Mouse (Mus musculus) fat pad, adult 2 months (tissue): Measurements from ENCODE around the gene Atp1b3.
"Not testable (repeated sequence)": the region's sequence is repeated elsewhere in the genome, so short reads cannot be mapped to it uniquely, and the experiment has no call there.

ENCODE experiments used
- DNase-seq: peaks from one replicate; pipeline ENCODE4 v3.0.0-alpha.2; 2011; ENCODE audit warnings: low read depth, low spot score; ENCODE audit errors: extremely low read depth

The Atp1b3 gene

GRCm38 (mm10) chr9:96364141-96364838, at the start of gene Atp1b3:
Atp1b3 (minus strand) TSS chr9:96364442.
- DNase-seq: no peak

DNA sequence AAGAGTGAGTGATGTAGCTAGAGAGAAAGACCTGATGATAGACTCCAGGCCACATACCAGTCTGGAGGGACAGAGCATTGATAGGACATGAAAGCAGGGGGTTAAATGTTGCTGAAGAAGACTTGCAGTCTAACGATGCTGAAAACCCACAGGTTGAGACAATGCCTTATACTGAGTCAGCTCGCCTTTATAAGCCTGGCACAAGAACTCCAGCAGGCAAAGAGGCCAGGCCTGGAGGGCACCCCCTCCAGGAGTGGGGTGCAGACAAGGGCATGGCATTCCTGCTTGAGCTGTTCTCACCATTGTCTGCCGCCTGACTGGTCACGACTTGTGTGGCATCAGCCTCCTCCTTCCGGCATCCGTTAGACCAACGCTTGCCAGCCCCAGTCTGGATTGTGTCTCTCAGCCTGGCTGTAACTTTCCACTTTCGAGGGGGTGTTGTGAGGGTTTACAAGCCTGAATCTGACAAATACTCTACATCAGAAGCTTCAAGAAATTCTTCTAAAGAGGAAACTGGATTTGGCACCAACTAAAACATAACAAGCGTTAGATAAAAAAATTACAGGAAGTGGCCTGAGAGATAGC, 48.7 kb upstream of the Atp1b3 start:
- peak; percentile 80 for DNase-seq

DNA sequence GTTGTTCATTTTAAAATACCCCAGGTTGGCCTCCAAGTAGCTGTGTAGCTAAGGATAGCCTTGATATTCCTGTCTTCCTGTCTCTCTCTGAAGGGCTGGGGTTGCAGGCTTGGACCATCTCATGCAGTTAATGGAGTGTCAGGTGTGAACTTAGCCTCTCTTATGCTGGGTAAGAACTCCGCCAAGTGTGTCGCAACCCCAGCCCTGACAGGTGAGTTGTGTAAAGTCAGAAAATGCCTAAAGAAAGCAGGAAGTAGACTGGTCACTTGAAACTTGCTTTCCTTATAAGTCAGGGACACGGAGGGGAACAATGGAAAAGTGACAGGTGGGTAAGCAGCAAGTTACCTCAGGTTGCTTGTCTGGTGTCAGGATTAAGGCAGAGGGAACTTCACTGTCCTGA, 40.1 kb upstream of the Atp1b3 start:
- peak; percentile 90 for DNase-seq

DNA sequence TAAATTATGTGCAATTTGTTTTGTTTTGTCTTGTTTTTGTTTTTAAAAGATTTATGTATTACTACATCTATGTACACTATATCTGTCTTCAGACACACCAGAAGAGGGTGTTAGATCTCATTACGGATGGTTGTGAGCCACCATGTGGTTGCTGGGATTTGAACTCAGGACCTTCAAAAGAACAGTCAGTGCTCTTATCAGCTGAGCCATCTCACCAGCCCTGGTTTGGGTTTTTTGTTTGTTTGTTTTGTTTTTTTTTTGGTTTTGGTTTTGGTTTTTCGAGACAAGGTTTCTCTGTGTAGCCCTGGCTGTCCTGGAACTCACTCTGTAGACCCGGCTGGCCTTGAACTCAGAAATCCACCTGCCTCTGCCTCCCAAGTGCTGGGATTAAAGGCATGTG, 35.7 kb upstream of the Atp1b3 start:
- not testable (repeated sequence) for DNase-seq

DNA sequence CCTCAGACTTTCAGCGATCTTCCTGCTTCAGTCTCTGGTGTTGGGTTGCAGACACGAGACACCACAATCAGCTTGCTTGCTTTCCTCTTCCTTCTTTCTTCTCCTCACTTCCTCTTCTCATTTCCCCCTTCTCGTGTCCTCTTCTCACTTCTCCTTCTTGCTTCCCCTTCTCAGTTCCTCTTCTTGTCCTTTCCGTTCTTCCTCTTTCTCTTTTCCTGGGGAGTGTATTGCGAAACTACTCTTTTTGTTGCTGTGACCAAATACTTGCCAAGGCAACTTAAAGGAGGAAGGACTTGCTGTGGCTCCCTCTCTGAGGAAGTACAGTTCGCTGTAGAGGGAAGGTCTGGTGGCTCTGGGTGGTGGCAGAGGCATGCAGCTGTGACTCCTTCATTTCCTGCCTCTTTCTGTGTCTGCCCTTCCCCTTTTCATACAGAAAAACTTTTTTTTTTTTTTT, 35.2 kb upstream of the Atp1b3 start:
- no peak for DNase-seq

DNA sequence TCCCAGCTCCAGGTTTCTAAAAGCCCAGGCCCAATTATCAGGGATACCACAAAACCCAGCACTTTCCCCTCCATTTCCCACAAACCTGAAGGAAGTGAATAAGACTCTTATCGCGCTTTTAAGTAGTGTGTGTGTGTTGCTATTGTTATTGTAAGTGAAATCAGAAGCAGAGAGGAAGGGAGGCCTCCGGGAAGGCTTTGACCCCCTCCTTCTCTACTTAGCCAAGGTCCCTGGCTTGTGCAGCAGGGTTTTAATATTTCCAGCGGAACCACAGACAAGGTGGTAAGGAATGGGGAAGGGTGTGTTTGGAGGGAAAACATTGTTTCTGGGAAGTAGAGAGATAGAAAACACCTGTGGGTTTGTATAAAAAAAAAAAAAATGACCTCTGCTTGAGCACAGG, 34.4 kb upstream of the Atp1b3 start:
- DNase-seq: no peak

DNA sequence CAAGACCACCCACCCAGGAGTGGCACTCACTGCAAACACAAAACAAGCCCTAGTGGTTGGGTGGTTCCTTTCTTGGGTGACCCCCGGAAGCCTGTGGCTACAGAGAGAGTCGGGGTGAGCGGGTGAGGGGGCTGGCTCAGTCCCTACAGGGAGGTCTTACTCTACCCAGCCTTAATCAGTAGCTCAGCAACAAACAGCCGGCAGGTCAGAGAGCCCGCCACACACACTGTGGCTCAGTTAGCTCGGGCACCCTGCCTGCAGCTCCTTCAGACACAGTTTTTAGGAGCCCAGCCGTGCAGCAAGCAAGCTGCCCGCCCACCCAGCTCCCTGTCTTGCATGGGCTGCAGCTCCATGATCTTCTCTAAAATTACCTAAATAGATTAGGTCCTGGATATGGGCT, 33.9 kb upstream of the Atp1b3 start:
- DNase-seq: no peak

GRCm38 (mm10) chr9:96394910-96395690, 30.9 kb upstream of the Atp1b3 start:
- no peak for DNase-seq

- DNase-seq: no peak
Observed at GRCm38 (mm10) chr9:96393731-96394235, 29.5 kb upstream of the Atp1b3 start.

- DNase-seq: no peak
Observed at GRCm38 (mm10) chr9:96393112-96393511, 28.9 kb upstream of the Atp1b3 start.

- DNase-seq: no peak
Observed at GRCm38 (mm10) chr9:96391921-96392320, 27.7 kb upstream of the Atp1b3 start.

DNA sequence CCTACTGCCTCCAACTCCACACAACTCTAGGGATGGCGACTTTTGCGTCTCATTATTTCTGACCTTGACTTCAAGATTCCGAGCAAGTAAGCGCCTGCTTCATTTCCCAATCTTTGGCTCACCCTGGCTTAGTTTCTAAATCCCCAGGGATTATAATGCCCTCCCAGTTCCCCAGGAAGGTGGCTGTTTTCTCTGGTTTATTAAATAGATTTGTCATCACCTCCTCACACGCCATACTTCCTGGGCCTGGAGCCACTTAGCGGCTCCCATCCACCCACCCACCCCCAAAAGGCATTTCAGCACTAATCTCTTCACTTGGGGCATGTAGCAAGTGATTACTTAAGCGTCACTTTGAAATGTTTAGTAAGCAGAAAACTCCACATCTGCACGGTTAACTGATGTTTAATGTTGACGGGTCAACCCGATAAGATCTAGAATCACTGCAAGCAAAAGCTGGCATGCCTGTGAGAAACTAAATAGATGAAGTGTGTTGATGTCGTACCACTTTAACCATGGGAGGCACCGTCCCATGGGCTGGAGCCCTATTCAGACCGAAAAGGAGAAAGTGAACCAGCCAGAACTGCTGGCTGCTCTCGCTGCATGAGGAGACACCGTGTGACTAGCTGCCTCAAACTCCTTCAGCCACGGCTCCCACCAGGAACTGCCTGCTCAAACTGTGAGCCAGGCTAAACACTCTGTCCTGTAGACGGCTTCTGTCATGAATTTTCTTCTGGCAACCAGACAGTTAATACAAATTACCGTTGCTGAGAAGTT, 19.7 kb upstream of the Atp1b3 start:
- DNase-seq: peak; percentile 99

- no peak for DNase-seq
Observed at GRCm38 (mm10) chr9:96382756-96383155, 18.5 kb upstream of the Atp1b3 start.

- DNase-seq: peak; percentile 92
Observed at GRCm38 (mm10) chr9:96381393-96381792, 17.2 kb upstream of the Atp1b3 start.

DNA sequence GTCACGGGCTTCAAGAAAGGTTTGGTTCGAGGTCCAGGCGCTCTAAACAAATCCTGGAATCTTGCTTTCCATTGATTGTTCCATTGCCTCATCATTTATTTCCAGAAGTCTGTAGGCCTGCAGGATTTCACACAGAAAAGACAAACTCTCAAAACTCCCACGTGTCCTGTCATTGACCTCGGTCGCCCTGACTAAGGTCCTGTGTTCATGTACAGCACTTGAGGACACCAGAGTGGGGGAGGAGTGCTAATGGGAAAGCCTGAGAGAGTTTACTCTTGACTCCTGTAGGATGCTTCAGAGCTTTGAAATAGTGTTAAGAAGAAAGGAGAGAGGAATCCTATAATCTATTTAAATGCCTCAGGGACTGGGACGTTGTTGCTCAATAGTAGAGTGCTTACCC, 15.3 kb upstream of the Atp1b3 start:
- DNase-seq: no peak

DNA sequence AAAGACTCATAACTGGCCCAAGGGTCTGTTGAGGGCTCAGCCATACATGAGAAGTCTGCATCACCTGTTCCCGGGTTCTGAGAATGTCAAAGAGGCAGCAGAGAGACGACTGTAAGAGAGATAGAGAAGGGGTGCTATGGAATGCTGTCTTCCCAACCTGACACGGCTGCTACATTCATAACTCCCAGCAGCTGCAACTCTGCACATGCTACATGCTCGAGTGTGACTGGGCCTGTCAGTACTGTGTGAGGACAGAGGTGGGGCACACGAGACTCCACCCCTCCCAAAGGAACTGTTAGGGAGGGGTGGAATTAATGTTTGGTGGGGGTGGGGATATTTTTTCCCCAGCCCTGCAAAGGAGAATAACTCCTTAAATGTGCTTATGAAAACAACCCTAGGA, 14.5 kb upstream of the Atp1b3 start:
- DNase-seq: no peak

- DNase-seq: no peak
Observed at GRCm38 (mm10) chr9:96377096-96377495, 12.9 kb upstream of the Atp1b3 start.

GRCm38 (mm10) chr9:96375819-96376218, 11.6 kb upstream of the Atp1b3 start:
- DNase-seq: no peak

GRCm38 (mm10) chr9:96371075-96371474, 6.8 kb upstream of the Atp1b3 start:
- no peak for DNase-seq

- DNase-seq: no peak
Observed at GRCm38 (mm10) chr9:96369654-96370384, 5.6 kb upstream of the Atp1b3 start.
